Mouse (Mus musculus): ENCODE data around the gene Hist1h2bg.

Hist1h2bg gene

GRCm38 (mm10) chr13:23611638-23612037, 40.4 kb downstream of the Hist1h2bg start:
- no peak for DNase-seq (ENCODE audit: low spot score in 2 of 2)

GRCm38 (mm10) chr13:23620056-23620732, 49.0 kb downstream of the Hist1h2bg start:
- no peak for DNase-seq (ENCODE audit: low spot score in 2 of 2)

DNA sequence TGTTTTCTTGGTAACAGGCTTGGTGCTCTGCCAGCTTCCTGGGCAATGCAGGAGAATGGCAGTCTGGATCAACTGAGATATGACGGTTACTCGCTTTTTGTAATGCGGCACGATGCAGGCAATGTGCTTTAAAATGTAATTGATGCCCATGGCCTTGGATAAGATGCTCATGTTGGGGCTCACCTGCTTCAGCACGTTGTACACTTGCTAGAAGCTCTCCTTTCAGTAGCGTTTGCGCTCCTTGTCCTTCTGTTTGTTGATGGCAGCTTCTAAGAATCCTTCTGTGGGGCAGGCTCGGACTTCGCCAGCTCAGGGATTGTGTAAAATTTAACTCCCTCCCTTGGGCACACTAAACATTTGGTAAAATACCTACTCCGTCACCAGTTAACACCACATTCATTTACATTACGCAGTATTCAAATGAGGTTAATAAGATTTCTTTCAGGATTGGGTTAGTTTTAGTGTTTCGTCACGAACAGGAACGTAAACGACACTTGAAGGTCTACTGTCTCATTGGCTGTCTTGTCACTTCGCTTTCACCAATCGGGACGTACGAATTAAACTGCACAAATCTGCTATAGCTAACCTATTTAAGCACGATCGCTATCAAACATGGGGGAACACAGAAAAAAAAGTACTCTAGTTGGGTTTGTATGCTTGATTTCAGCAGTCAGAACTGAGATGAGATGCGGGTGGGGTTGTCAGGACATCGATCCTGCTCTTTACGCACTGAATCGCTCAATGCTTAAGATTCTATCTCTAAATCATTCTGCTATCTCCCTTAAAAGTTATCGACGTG, 49.7 kb downstream of the Hist1h2bg start, which contains the start of gene Hist1h2be:
Hist1h2be (minus strand) TSS at position 392 of the 799 bp plus-strand sequence.
- DNase-seq (ENCODE audit: low spot score in 2 of 2) = peak; percentile 53 to 59

All from frontal cortex, postnatal 25 days (tissue).